Mouse (Mus musculus) Patski (cell line): ENCODE data around the gene Erg. TPM values are rescaled to one million over a fixed set of nuclear protein-coding genes. Genes with fewer than 3 reads are reported as not detected.

ENCODE experiments used
- ATAC-seq: fragments of 100-300 bp; one replicate; pipeline ENCODE4 v1.8.0; 2021
- CTCF ChIA-PET: fragments of 350-600 bp; sonication (Branson Sonifier 250); formaldehyde crosslinking; loops from one replicate; lab custom pipeline; 2022; ENCODE audit warnings: inconsistent platforms; lab: Charles Lee
- POLR2A ChIA-PET: fragments of 350-600 bp; sonication (Branson Sonifier 250); formaldehyde crosslinking; loops from one replicate; lab custom pipeline; 2022; ENCODE audit warnings: antibody characterized with exemption, inconsistent platforms; lab: Charles Lee
- DNase-seq: peaks from one replicate; pipeline ENCODE4 v3.0.0-alpha.2; 2011; ENCODE audit warnings: low read depth, low spot score
- H3K27me3 ChIP-seq: fragments of 371-371 bp; one replicate; pipeline ENCODE4 v1.5.1; 2021
- CTCF ChIP-seq: fragments of 100-300 bp; IDR thresholded peaks from one replicate; pipeline ENCODE4 v1.5.1; 2021
- in situ Hi-C: fragments of 300-500 bp; cut with MboI; formaldehyde crosslinking; loops from 3 replicates; pipeline ENCODE4 v1.11.1; 2018; ENCODE audit warnings: low pct_unique_long_range_greater_than_20kb, mixed read lengths
- polyA plus RNA-seq: library from polyadenylated mRNA; unstranded; gene quantifications from one replicate; pipeline ENCODE4 v1.2.3, GENCODE M21; 2021

The Erg gene
- polyA plus RNA-seq, 1 experiment from 2014 or later, result not detected

GRCm38 (mm10) chr16:95353838-95354237, 232.6 kb downstream of the Erg start:
- no peak for TF ChIP-seq CTCF
- CTCF ChIA-PET, result no interaction called here
- in situ Hi-C loops, result loop anchor here (10.0 kb wide), 1 partner anchor 221 kb away; no protein-coding TSS in a partner anchor
- no peak for DNase-seq
- no peak for ATAC-seq
- POLR2A ChIA-PET, result no interaction called here
- H3K27me3 ChIP-seq, result no peaks in the 10 kb centered on the region

- ATAC-seq, result no peak
- DNase-seq, result no peak
- H3K27me3 ChIP-seq, result no peaks in the 10 kb centered on the region
- in situ Hi-C loops, result loop anchor here (10.0 kb wide), 1 partner anchor 223 kb away; no protein-coding TSS in a partner anchor
- ChIA-PET CTCF (no interaction called here), POLR2A (no interaction called here)
- TF ChIP-seq CTCF, result no peak
These were observed 234.1 kb downstream of the Erg start for GRCm38 (mm10) chr16:95352266-95352665.

GRCm38 (mm10) chr16:95350499-95350898, 235.9 kb downstream of the Erg start:
- no peak for ATAC-seq
- DNase-seq, result no peak
- H3K27me3 ChIP-seq, result no peaks in the 10 kb centered on the region
- ChIA-PET CTCF (interaction anchor here (0.8 kb wide), 1 partner anchor 8 kb away, joined by 4 read pairs; no protein-coding TSS in a partner anchor), POLR2A (no interaction called here)
- peak; percentile 74 for TF ChIP-seq CTCF
- in situ Hi-C loops, result loop anchor here (10.0 kb wide), 1 partner anchor 224 kb away; no protein-coding TSS in a partner anchor

- in situ Hi-C loops, result loop anchor here (5.0 to 10.0 kb wide), 3 partner anchors 225 to 618 kb away; no protein-coding TSS in a partner anchor
- TF ChIP-seq CTCF, result no peak
- ATAC-seq (no peak), DNase-seq (no peak)
- no peaks in the 10 kb centered on the region for H3K27me3 ChIP-seq
- ChIA-PET CTCF (no interaction called here), POLR2A (no interaction called here)
These were observed 236.6 kb downstream of the Erg start for GRCm38 (mm10) chr16:95349745-95350144.

- POLR2A ChIA-PET, result no interaction called here
- TF ChIP-seq CTCF, result no peak
- no peak for ATAC-seq
- DNase-seq, result no peak
- in situ Hi-C loops, result loop anchor here (5.0 to 10.0 kb wide), 2 partner anchors 535 to 618 kb away; no protein-coding TSS in a partner anchor
- CTCF ChIA-PET, result interaction anchor here (1.0 kb wide), 1 partner anchor 615 kb away, joined by 3 read pairs; no protein-coding TSS in a partner anchor
- no peaks in the 10 kb centered on the region for H3K27me3 ChIP-seq
These were observed 237.0 kb downstream of the Erg start for GRCm38 (mm10) chr16:95349344-95349743.

GRCm38 (mm10) chr16:95348555-95348954, 237.8 kb downstream of the Erg start:
- CTCF ChIA-PET, result interaction anchor here (1.0 kb wide), 1 partner anchor 616 kb away, joined by 3 read pairs; no protein-coding TSS in a partner anchor
- no peak for TF ChIP-seq CTCF
- no peaks in the 10 kb centered on the region for H3K27me3 ChIP-seq
- DNase-seq, result no peak
- in situ Hi-C loops, result loop anchor here (5.0 to 10.0 kb wide), 2 partner anchors 534 to 619 kb away; no protein-coding TSS in a partner anchor
- POLR2A ChIA-PET, result no interaction called here
- no peak for ATAC-seq

- DNase-seq (no peak), ATAC-seq (no peak)
- ChIA-PET POLR2A (no interaction called here), CTCF (interaction anchor here (0.6 to 1.3 kb wide), 3 partner anchors 20 to 151 kb away, joined by 3 to 6 read pairs (median 3); no protein-coding TSS in a partner anchor)
- H3K27me3 ChIP-seq, result no peaks in the 10 kb centered on the region
- no peak for TF ChIP-seq CTCF
- in situ Hi-C loops, result loop anchor here (5.0 to 10.0 kb wide), 2 partner anchors 532 to 620 kb away; no protein-coding TSS in a partner anchor
These were observed 239.2 kb downstream of the Erg start for GRCm38 (mm10) chr16:95347202-95347601.

GRCm38 (mm10) chr16:95345882-95346281, 240.5 kb downstream of the Erg start:
- no peak for ATAC-seq
- DNase-seq, result no peak
- CTCF ChIA-PET, result interaction anchor here (0.7 to 1.6 kb wide), 4 partner anchors 27 to 529 kb away, joined by 3 to 8 read pairs (median 3); no protein-coding TSS in a partner anchor
- POLR2A ChIA-PET, result no interaction called here
- in situ Hi-C loops, result loop anchor here (5.0 to 10.0 kb wide), 2 partner anchors 531 to 621 kb away; no protein-coding TSS in a partner anchor
- H3K27me3 ChIP-seq, result no peaks in the 10 kb centered on the region
- TF ChIP-seq CTCF, result peak; percentile 73

- in situ Hi-C loops, result loop anchor here (5.0 to 10.0 kb wide), 3 partner anchors 148 to 622 kb away; no protein-coding TSS in a partner anchor
- DNase-seq, result no peak
- no peak for TF ChIP-seq CTCF
- ATAC-seq, result no peak
- CTCF ChIA-PET, result interaction anchor here (1.3 to 1.6 kb wide), 2 partner anchors 149 to 528 kb away, joined by 3 to 8 read pairs; no protein-coding TSS in a partner anchor
- H3K27me3 ChIP-seq, result no peaks in the 10 kb centered on the region
- POLR2A ChIA-PET, result no interaction called here
These were observed 241.4 kb downstream of the Erg start for GRCm38 (mm10) chr16:95344961-95345360.

- DNase-seq (no peak), ATAC-seq (no peak)
- ChIA-PET POLR2A (interaction anchor here (0.6 to 0.7 kb wide), 2 partner anchors 131 to 363 kb away, joined by 3 to 4 read pairs; no protein-coding TSS in a partner anchor), CTCF (interaction anchor here (0.6 to 3.1 kb wide), 23 partner anchors 20 to 526 kb away, joined by 3 to 38 read pairs (median 5); no protein-coding TSS in a partner anchor)
- TF ChIP-seq CTCF, result no peak
- H3K27me3 ChIP-seq, result no peaks in the 10 kb centered on the region
- in situ Hi-C loops, result loop anchor here (5.0 to 10.0 kb wide), 2 partner anchors 145 to 527 kb away; no protein-coding TSS in a partner anchor
These were observed 244.4 kb downstream of the Erg start for GRCm38 (mm10) chr16:95342030-95342429.
